Mouse (Mus musculus) liver, embryonic 14.5 days (tissue): ENCODE measurements around the gene Cbfa2t2. TPM values are rescaled to one million over a fixed set of nuclear protein-coding genes. Genes with fewer than 3 reads are reported as not detected.
A peak's percentile ranks its signal among the peaks of the same experiment; 100 is the strongest.

ENCODE experiments used
- ATAC-seq: fragments of 200-750 bp; cut with Nextera tagmentation; 2 replicates; pipeline ENCODE4 v1.8.0; 2017; ENCODE audit warnings: moderate number of reproducible peaks, mild to moderate bottlenecking, moderate library complexity; ENCODE audit not compliant: insufficient read depth
- DNase-seq, 3 experiments: peaks; one replicate each; pipeline ENCODE4 v3.0.0-alpha.2; 2012 to 2013; ENCODE audit warnings: low read depth in 3 of 3, low spot score in 3 of 3
- H3K27ac ChIP-seq: fragments of 300-500 bp; sonication (generic); 2 replicates; pipeline ENCODE4 v1.5.1; 2014; ENCODE audit warnings: moderate library complexity, mild to moderate bottlenecking, control low read depth, inconsistent platforms
- H3K27me3 ChIP-seq: fragments of 300-500 bp; sonication (generic); 2 replicates; pipeline ENCODE4 v1.6.1; 2014; ENCODE audit warnings: mild to moderate bottlenecking, low read length, moderate library complexity; ENCODE audit not compliant: control insufficient read depth, insufficient read depth
- H3K36me3 ChIP-seq: fragments of 300-500 bp; sonication (generic); replicated peaks from 2 replicates; pipeline ENCODE4 v1.6.1; 2014; ENCODE audit warnings: low read depth; ENCODE audit not compliant: control insufficient read depth, insufficient read depth
- H3K4me1 ChIP-seq, 2 experiments: fragments of 200-500 bp in 1 of 2; fragments of 300-500 bp in 1 of 2; sonication (generic) in 1 of 2; replicated peaks; 2 replicates each; pipeline ENCODE4 v1.6.1; 2012 to 2014; ENCODE audit warnings: antibody characterized with exemption in 1 of 2, inconsistent platforms in 1 of 2, low read length in 1 of 2; ENCODE audit not compliant: control insufficient read depth in 2 of 2, insufficient read depth in 2 of 2
- H3K4me2 ChIP-seq: fragments of 300-500 bp; sonication (generic); 2 replicates; pipeline ENCODE4 v1.6.1; 2014; ENCODE audit warnings: low read depth, mild to moderate bottlenecking, control low read depth, moderate library complexity
- H3K4me3 ChIP-seq, 2 experiments: fragments of 200-500 bp in 1 of 2; fragments of 300-500 bp in 1 of 2; sonication (generic) in 1 of 2; 2 replicates each; pipeline ENCODE4 v1.5.1; 2012 to 2014; ENCODE audit warnings: low read depth in 2 of 2, low read length in 2 of 2, mild to moderate bottlenecking in 2 of 2, control low read depth in 1 of 2, inconsistent platforms in 1 of 2, moderate library complexity in 1 of 2; ENCODE audit not compliant: insufficient read depth in 1 of 2
- H3K9ac ChIP-seq: fragments of 300-500 bp; sonication (generic); replicated peaks from 2 replicates; pipeline ENCODE4 v1.6.1; 2014; ENCODE audit warnings: mild to moderate bottlenecking, control low read depth, moderate library complexity
- H3K9me3 ChIP-seq: fragments of 300-500 bp; sonication (generic); 2 replicates; pipeline ENCODE4 v1.6.1; 2016; ENCODE audit warnings: low read length, mixed read lengths; ENCODE audit not compliant: control insufficient read depth
- CTCF ChIP-seq: IDR thresholded peaks from 2 replicates; pipeline ENCODE4 v1.5.1; 2016; ENCODE audit warnings: antibody characterized with exemption, low read depth, control low read depth
- EP300 ChIP-seq: IDR thresholded peaks from 2 replicates; pipeline ENCODE4 v1.6.1; 2016; ENCODE audit warnings: antibody characterized with exemption, low read depth
- WGBS: fragments of 180-500 bp; shearing (Covaris S2); extraction: QIAGEN DNeasy Blood & Tissue Kit; methylation state at CpG from one replicate; pipeline ENCODE4 v1.1.7; 2014; ENCODE audit not compliant: insufficient replicate concordance; 5-methylcytosine and 5-hydroxymethylcytosine counted together
- polyA plus RNA-seq, 2 experiments: library from polyadenylated mRNA; depleted of rRNA in 1 of 2; stranded (reverse) in 1 of 2; unstranded in 1 of 2; fragments of >200 nt; fragmentation: Nextera tagmentation in 1 of 2; extraction: Ambion mirVana in 1 of 2; gene quantifications; 2 replicates each; pipeline versions ENCODE4 v1.2.1 to v1.2.3; 2012 to 2014

The Cbfa2t2 gene
- polyA plus RNA-seq (2012; rRNA removed) (3.2 and 4.1 TPM in 2 replicates), polyA plus RNA-seq (2014; fragmentation: Nextera tagmentation; extraction: Ambion mirVana) (5.3 and 5.8 TPM in 2 replicates)

DNA sequence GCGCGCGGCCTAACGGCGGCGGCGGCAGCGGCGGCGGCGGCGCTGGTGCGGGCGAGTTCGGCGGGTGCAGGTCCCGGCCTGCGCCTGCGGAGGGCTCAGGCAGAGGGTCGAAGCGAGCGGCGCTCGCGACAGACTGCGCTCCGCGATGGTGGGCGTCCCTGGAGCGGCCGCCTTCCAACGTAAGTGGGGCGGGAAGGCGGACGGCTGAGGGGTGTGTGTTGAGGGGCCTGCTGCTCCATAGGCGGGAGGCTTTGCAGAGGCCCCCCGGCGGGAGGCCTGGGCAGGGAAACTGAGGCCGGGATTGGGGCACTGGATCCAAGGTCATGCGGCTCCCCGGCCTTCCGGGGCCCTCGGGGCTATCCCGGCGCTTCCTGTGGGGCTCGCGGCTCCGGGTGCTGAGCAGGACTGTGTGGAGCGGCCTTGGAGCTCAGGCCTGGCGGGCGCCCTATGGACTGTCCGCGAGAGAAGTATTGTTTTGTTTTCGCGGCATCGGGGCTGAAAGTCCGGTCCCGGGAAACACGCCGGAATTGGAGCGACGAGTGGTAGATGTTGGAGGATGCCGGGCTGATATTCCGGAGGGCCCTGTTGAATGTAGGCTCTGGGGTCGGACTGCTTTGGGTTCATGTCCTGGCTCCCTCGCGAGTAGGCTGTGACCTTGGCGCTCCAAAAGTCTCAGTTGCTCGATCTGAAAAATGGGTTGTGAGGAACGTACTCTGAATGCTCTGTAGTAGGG lies at the start of gene Cbfa2t2:
Gene Cbfa2t2 (plus strand): TSS at position 24 of the 733 bp plus-strand sequence.
- no peak for TF ChIP-seq EP300
- no peak for TF ChIP-seq CTCF
- ATAC-seq (peak; percentile 62), DNase-seq (peak in 1 of 3 experiments; percentile 29)
- peak within 1 kb of the TSS; percentile 48 for H3K27ac ChIP-seq
- peak within 1 kb of the TSS; percentile 69 for H3K4me2 ChIP-seq
- H3K36me3 ChIP-seq: no peaks in the 10 kb centered on the region
- H3K4me1 ChIP-seq: peaks cover 15 to 17% of the 10 kb centered on the region in 2 experiments
- under 1% methylated on average over 70 of the region's 70 CpGs for WGBS
- H3K9me3 ChIP-seq: no peaks in the 10 kb centered on the region
- H3K27me3 ChIP-seq: no peaks in the 10 kb centered on the region
- H3K4me3 ChIP-seq: peak within 1 kb of the TSS; percentile 82 to 91
- H3K9ac ChIP-seq: peak within 1 kb of the TSS; percentile 83

- ATAC-seq: peak; percentile 72
- no peaks in the 10 kb centered on the region for H3K27me3 ChIP-seq
- TF ChIP-seq CTCF: no peak
- no peak for TF ChIP-seq EP300
- 57% methylated on average over 11 of the region's 11 CpGs for WGBS
- DNase-seq: peak in 1 of 3 experiments; percentile 26
- no peak overlapping the region for H3K4me2 ChIP-seq
- no peak overlapping the region for H3K27ac ChIP-seq
- no peak overlapping the region for H3K4me3 ChIP-seq
- no peak overlapping the region for H3K9ac ChIP-seq
- no peaks in the 10 kb centered on the region for H3K9me3 ChIP-seq
- H3K36me3 ChIP-seq: no peaks in the 10 kb centered on the region
- H3K4me1 ChIP-seq: peaks cover 0 to 6% of the 10 kb centered on the region in 2 experiments; a peak in 2 of 4 replicates
These were observed 45.9 kb upstream of the Cbfa2t2 start for GRCm38 (mm10) chr2:154390180-154390964.

DNA sequence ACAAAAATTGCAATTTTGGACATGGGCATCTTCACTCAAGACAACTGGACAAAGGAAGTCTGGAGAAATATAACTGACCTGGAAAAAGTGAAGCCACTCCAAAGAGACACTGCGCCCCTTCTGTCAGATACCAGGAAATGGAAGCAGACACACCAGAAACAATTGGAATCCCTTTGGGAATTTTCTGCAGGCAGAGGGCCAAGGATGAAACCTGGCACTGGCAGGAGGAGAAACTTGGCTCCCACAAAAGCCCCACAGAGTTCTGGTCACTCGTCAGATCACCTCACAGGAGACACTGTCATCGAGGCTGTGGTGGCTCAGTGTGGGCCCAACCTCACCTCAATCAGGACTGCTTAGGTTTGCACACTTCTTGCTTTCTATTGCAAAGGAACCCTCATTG lies 41.7 kb upstream of the Cbfa2t2 start:
- DNase-seq (no peak), ATAC-seq (no peak)
- Histone ChIP-seq H3K36me3 (no peaks in the 10 kb centered on the region), H3K4me2 (no peak overlapping the region), H3K9ac (no peak overlapping the region), H3K4me1 (peaks cover 0 to 5% of the 10 kb centered on the region in 2 experiments; a peak in 2 of 4 replicates), H3K9me3 (no peaks in the 10 kb centered on the region), H3K4me3 (no peak overlapping the region), H3K27me3 (no peaks in the 10 kb centered on the region), H3K27ac (no peak overlapping the region)
- 64% methylated on average over 3 of the region's 3 CpGs for WGBS
- TF ChIP-seq EP300: no peak
- TF ChIP-seq CTCF: no peak

DNA sequence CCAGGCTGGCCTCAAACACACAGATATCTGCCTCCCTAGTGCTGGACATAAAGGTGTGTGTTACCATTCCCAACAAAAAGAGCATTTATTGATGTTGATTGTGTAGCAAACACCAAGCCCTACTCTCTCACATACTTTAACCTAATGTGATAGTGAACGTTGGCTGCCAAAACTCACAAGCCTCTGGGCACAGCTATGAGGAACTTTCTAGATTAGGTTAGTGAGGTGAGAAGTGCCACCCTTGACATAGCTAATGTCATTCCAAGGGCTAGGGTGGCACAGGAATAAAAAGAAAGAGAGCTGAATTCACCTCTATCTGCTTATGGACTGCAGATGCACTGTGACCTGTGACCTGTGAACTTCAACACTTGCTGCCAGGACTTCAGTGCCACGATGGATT lies 39.8 kb upstream of the Cbfa2t2 start:
- H3K36me3 ChIP-seq: no peaks in the 10 kb centered on the region
- no peak for DNase-seq

GRCm38 (mm10) chr2:154398267-154398666 lies 38.0 kb upstream of the Cbfa2t2 start:
- WGBS: 58% methylated on average over 7 of the region's 7 CpGs
- H3K27me3 ChIP-seq: no peaks in the 10 kb centered on the region
- ATAC-seq (no peak), DNase-seq (no peak)
- H3K36me3 ChIP-seq: no peaks in the 10 kb centered on the region
- H3K27ac ChIP-seq: no peak overlapping the region
- no peaks in the 10 kb centered on the region for H3K9me3 ChIP-seq
- H3K4me1 ChIP-seq: no peaks in the 10 kb centered on the region
- H3K4me3 ChIP-seq: no peak overlapping the region
- H3K9ac ChIP-seq: no peak overlapping the region
- H3K4me2 ChIP-seq: no peak overlapping the region
- TF ChIP-seq CTCF (no peak), EP300 (no peak)

More for the DNA sequence above, 39.8 kb upstream of the Cbfa2t2 start:
- no peak overlapping the region for H3K4me3 ChIP-seq
- no peak overlapping the region for H3K4me2 ChIP-seq
- WGBS: 66% methylated on average over 2 of the region's 2 CpGs
- TF ChIP-seq CTCF (no peak), EP300 (no peak)
- H3K9ac ChIP-seq: no peak overlapping the region
- no peaks in the 10 kb centered on the region for H3K9me3 ChIP-seq
- no peak overlapping the region for H3K27ac ChIP-seq
- ATAC-seq: no peak
- no peaks in the 10 kb centered on the region for H3K27me3 ChIP-seq
- H3K4me1 ChIP-seq: no peaks in the 10 kb centered on the region
